In the genomic region with DNA sequence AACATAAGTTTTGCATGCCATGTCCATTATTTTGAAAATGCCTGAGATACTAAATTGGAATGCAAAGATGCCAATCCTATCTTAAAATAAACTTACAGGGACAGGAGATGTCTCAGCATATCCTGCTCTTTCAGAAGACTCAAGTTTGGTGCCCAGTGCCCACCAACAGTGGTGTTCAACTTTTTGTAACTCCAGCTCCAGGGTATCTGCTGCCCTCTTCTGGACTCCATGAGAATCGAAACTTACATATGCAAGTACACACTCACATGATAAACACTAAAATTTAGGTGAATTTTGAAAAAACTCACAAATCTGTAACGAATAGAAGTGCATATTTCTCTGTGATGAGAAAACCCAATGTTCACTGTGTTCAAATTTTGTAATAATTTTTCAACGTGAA, we compare ENCODE assay signal across 13 mouse cellular contexts.
DNase-seq lines count a peak whose midpoint lies in the region; ATAC-seq lines count a peak whose summit lies in the region.
"Had no signal": no experiment of that assay in that cellular context is flagged by ENCODE, and none has a peak within 500 bp of the region (broad histone marks: within the 10 kb centered on the region; RNA-seq: fewer than 3 reads in every experiment).

No protein-coding gene starts in this region.

- H3K4me3 ChIP-seq in kidney, embryonic 14.5 days (ENCODE audit: low read length) = no peak overlapping the region
- H3K4me3 ChIP-seq: hindbrain, embryonic 15.5 days; lung, embryonic 15.5 days had no signal

- DNase-seq in kidney, postnatal 36 days = peak; percentile 3 to 25
- DNase-seq in 416B (ENCODE audit: low read depth) = peak; percentile 60
- peak; percentile 4 for DNase-seq in CD4-positive helper T cell, adult 2 months (ENCODE audit: low read depth, low spot score)
- DNase-seq in T-cell, adult 2 months (ENCODE audit: low spot score) = no peak
- DNase-seq in frontal cortex, postnatal 10 days (ENCODE audit: low spot score in 2 of 2) = no peak
- DNase-seq: cerebellum, adult 9-10 months; heart, adult 11 months; layer of hippocampus, postnatal 36 days; thymus, postnatal 36 days had no signal

- 62% methylated on average over 3 of the region's 3 CpGs for WGBS in kidney, embryonic 14.5 days

- H3K4me1 ChIP-seq in kidney, embryonic 14.5 days (ENCODE audit: control insufficient read depth, insufficient read depth, low read length) = no peaks in the 10 kb centered on the region
- H3K4me1 ChIP-seq: hindbrain, embryonic 15.5 days; lung, embryonic 15.5 days had no signal

- no peaks in the 10 kb centered on the region for H3K9me3 ChIP-seq in kidney, embryonic 14.5 days (ENCODE audit: control insufficient read depth, low read length)
- H3K9me3 ChIP-seq: hindbrain, embryonic 15.5 days; lung, embryonic 15.5 days had no signal

- no peaks in the 10 kb centered on the region for H3K27me3 ChIP-seq in kidney, embryonic 14.5 days (ENCODE audit: control insufficient read depth, insufficient read depth, low read length)
- H3K27me3 ChIP-seq: hindbrain, embryonic 15.5 days; lung, embryonic 15.5 days had no signal

- no peak overlapping the region for H3K4me2 ChIP-seq in kidney, embryonic 14.5 days (replicated peaks; ENCODE audit: low read depth, low read length)
- H3K4me2 ChIP-seq: hindbrain, embryonic 15.5 days; lung, embryonic 15.5 days had no signal

- ATAC-seq in kidney, embryonic 14.5 days (ENCODE audit: low FRiP score, low TSS enrichment) = no peak
- ATAC-seq in common myeloid progenitor, adult 5-6 weeks (replicated peaks; ENCODE audit: low read depth, poor library complexity, severe bottlenecking) = peak; percentile 60; the same call in 1 of the 2 replicates

- H3K9ac ChIP-seq in kidney, embryonic 14.5 days (ENCODE audit: low read depth, low read length) = no peak overlapping the region
- H3K9ac ChIP-seq: hindbrain, embryonic 15.5 days; lung, embryonic 15.5 days had no signal

- no peaks in the 10 kb centered on the region for H3K36me3 ChIP-seq in kidney, embryonic 14.5 days (ENCODE audit: control insufficient read depth, insufficient read depth, low read length)
- H3K36me3 ChIP-seq: hindbrain, embryonic 15.5 days; lung, embryonic 15.5 days had no signal

- H3K27ac ChIP-seq in kidney, embryonic 14.5 days (ENCODE audit: low read depth, low read length) = no peak overlapping the region
- H3K27ac ChIP-seq: hindbrain, embryonic 15.5 days; lung, embryonic 15.5 days had no signal

Comparison
In these comparisons a context has a peak if more than half of its experiments do, and no peak if none do; other contexts are left out.
1. DNase-seq: peak in kidney, postnatal 36 days (2 of 2), 416B (single experiment) and CD4-positive helper T cell, adult 2 months (single experiment); none in T-cell, adult 2 months (single experiment) and frontal cortex, postnatal 10 days (0 of 2).